Mouse (Mus musculus) gastrocnemius, adult 2 months (tissue): ENCODE data around the gene Gm49450. TPM values are rescaled to one million over a fixed set of nuclear protein-coding genes. Genes with fewer than 3 reads are reported as not detected.

Experiments used
- DNase-seq: peaks from one replicate; pipeline ENCODE4 v3.0.0; 2022
- H3K27ac ChIP-seq: fragments of 200-600 bp; 2 replicates; pipeline ENCODE4 v1.8.1; 2022; ENCODE audit warnings: mild to moderate bottlenecking
- H3K4me3 ChIP-seq: fragments of 200-600 bp; 2 replicates; pipeline ENCODE4 v1.8.1; 2022; ENCODE audit warnings: mild to moderate bottlenecking, moderate library complexity
- CTCF ChIP-seq: fragments of 200-600 bp; IDR thresholded peaks from 2 replicates; pipeline ENCODE4 v1.8.1; 2022; ENCODE audit warnings: antibody characterized with exemption, mild to moderate bottlenecking, moderate library complexity
- intact Hi-C: fragments of 180-260 bp; cut with DNase I; formaldehyde crosslinking; loops from one replicate; pipeline ENCODE4 v1.15.1; 2025
- long read RNA-seq, 2 experiments: library from polyadenylated mRNA; stranded (forward); transcript quantifications; one replicate each; pipeline ENCODE4 v2.0.0; 2021
- total RNA-seq, 2 experiments: library from RNA; stranded (reverse); gene quantifications; 2 replicates each; pipeline ENCODE4 v1.2.3; 2021

The Gm49450 gene
- total RNA-seq, result not detected
- long read RNA-seq, experiment 1, result 0 reads
- long read RNA-seq, experiment 2, result 0 reads

DNA sequence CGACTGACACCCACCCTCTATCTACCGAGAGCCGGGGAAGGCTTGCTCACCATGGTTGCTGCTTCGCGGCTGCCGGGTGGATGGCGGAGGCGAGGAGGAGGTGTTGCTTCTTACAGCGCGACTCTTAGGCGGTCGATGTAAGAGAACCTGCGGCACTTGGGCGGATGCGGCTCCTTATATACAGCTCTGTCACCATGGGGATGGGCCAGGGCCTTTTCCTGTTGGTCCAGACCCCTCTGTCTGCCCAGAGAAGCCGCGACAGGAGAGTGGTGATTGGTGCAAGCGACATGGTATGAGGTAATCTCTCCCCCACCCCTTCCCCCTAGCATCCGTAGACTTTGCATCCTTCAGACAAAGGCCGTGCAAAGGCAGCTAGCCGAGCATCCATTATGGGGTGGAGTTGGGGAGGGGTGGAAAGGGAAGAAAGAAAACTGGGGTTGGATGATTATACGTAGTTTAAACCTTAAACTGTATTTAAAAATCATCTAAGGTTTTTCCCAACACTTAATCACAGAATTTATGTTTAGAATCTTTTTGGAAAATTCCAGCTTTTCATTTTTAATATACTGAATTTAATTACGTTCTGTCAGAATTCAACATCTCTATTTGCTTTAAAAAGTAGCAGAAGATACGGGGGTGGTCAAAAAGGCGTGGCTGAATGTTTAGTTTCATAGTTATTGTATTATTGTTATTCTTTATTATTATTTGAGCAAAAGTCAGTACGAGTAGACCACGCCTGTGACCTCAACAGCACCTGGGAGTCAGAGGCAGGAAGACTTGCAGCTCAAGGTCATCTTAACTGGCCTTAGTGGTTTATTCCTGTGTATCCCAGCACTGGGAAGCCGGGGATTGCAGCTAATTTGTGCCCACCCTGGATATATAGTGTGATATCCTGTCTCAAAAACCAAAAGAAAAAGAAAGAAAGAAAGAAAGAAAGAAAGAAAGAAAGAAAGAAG, at the start of gene Gm49450, which contains the start of gene Tuba1a:
Gene Gm49450 (minus strand): TSS at position 151 of the 956 bp plus-strand sequence.
Gene Tuba1a (minus strand): TSS at position 303 of the 956 bp plus-strand sequence.
- DNase-seq, result peak; percentile 91
- intact Hi-C loops, result loop anchor here (1.0 kb wide), 1 partner anchor 40 kb away; no protein-coding TSS in a partner anchor
- H3K4me3 ChIP-seq, result peak within 1 kb of the TSS; percentile 91
- peak within 1 kb of the TSS; percentile 96 for H3K27ac ChIP-seq
- no peak for TF ChIP-seq CTCF

DNA sequence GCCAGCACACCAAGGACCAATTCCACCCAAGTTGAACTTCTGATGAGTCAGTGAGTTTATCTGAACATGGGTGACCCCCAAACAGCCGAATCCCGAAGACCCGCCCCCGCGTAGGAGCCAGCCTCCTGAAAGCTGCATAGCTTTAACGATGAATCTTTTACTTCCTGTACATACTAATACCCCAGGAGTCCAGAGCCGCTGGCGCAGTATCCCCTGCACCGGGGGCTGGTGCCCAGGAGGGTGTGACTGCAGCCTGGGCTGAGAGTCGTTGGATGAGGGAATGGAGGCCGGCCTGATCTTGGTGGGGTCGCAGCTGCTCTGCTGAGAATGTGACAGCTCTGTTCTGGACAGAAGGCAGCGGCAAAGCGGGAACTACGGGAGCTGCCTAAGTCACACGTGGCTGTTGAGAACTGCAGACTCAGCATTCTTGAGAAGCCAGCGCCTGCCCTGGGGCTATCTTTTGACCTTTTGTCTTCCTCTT, 48.1 kb upstream of the Gm49450 start:
- DNase-seq, result no peak
- Histone ChIP-seq H3K4me3 (peak overlapping the region; percentile 62), H3K27ac (peak overlapping the region; percentile 60)
- intact Hi-C loops, result no loop called here
- TF ChIP-seq CTCF, result no peak

DNA sequence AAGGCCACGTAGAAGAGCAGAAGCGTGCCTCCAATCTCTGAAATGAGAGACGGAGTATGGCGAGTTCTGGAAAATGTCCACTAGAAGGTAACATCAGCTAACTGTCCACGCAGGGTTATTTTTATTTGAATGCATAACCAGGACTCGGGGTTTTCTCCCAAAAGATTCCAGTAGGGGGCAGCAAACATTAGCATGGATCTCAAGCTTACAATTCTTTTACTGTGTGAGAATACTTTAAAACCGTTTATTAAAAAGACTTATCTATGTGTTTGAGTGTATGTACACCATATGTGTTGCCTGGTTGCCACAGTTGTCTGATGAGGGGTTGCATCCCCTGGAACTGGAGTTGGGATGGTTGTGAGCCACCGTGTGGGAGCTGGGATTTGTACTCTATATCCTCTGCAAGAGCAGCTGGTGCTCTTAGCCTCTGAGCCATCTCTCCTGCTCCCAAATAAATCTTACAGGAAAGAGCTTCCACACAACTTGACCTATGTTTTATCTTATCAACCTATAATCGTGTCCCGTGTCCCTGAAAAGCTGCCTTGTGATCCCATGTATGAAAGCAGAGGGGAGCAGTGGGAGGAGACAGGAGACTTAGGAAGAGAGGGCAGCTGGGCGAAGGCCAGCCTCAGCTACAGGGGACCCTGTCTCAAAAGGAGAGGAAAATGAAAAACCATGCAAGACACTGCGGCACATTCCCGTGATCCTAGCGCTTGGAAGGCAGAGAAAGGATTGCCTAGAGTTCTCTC, 47.4 kb upstream of the Gm49450 start:
- intact Hi-C loops, result no loop called here
- peak; percentile 83 for TF ChIP-seq CTCF
- DNase-seq, result peak; percentile 50
- peak overlapping the region; percentile 62 for H3K4me3 ChIP-seq
- H3K27ac ChIP-seq, result peak overlapping the region; percentile 60

DNA sequence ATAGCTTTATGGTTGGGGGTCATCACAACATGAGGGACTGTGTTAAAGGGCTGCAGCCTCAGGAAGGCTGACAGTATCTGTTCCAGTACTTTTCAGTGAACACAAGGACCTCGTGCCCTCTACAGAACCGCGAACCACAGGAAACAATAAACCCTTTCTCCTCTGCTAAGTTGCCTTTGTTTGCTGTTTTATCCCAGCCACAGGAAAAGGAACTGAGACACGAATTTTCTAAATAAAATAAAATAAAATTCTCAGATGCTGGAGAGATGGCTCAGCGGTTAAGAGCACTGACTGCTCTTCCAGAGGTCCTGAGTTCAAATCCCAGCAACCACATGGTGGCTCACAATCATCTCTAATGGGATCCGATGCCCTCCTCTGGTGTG, 45.4 kb upstream of the Gm49450 start:
- TF ChIP-seq CTCF, result no peak
- intact Hi-C loops, result no loop called here
- Histone ChIP-seq H3K27ac (peak overlapping the region; percentile 12; the same call in 1 of the 2 replicates), H3K4me3 (no peak overlapping the region)
- DNase-seq, result no peak

DNA sequence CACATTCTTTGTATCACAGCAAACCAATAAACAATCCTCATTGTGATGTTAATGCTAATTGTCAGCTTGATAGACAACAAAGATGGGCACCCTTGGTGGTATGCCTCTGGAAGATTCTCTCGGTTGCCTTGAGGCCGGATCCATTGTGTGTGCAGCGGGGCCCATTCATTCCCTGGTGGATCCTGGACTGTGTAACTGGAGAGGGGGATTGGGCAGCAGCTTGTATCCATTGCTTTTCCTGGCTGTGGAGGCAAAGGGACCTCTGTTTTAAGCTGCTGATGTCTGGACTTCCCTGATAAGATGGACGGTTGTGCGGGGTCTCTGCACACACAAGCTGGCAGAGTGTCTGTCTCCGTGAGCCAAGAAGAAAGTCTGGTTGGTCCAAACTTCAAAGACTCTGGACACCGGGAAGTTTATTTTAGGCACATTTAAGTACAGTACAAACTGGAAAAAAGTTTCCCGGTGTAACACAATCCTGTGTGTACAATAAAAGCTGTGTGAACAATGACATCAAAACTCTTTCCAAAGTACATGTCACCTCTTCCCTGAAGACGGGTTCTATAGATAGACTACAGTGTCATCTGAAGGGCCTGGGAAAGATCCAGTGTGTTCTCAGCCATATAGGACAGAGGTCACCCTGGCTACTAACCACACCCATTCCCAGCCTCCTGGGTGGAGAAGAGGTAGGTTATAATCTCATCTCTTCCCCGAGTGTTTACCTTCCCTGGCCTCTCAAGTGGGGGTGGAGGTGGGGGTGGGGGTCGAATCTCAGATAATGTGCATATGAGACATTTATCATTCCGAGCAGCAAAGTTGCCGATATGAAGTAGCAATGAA, 44.8 kb upstream of the Gm49450 start:
- no peak for TF ChIP-seq CTCF
- peak overlapping the region; percentile 51 for H3K27ac ChIP-seq
- intact Hi-C loops, result no loop called here
- H3K4me3 ChIP-seq, result no peak overlapping the region
- DNase-seq, result no peak

DNA sequence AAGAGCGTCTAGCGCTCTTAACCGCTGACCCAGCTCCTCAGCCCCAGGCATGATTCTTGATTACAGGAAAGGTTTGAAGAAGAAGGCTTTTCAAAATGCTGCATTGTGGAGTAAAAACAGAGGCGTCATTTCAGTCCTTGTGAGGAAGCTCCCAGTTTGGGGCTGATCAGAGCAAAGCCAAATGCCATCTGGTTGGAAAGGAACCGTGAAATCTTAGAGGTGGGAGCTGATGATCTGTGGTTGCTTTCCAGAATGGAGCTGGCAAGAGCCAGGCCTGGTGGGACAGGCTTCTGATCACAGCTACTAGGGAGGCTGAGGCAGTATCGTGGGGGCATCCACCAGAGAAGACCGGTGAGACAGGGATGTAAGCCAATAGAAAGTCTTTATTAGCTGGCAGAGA, 43.5 kb upstream of the Gm49450 start:
- intact Hi-C loops, result no loop called here
- Histone ChIP-seq H3K27ac (no peak overlapping the region), H3K4me3 (no peak overlapping the region)
- TF ChIP-seq CTCF, result no peak
- DNase-seq, result no peak

DNA sequence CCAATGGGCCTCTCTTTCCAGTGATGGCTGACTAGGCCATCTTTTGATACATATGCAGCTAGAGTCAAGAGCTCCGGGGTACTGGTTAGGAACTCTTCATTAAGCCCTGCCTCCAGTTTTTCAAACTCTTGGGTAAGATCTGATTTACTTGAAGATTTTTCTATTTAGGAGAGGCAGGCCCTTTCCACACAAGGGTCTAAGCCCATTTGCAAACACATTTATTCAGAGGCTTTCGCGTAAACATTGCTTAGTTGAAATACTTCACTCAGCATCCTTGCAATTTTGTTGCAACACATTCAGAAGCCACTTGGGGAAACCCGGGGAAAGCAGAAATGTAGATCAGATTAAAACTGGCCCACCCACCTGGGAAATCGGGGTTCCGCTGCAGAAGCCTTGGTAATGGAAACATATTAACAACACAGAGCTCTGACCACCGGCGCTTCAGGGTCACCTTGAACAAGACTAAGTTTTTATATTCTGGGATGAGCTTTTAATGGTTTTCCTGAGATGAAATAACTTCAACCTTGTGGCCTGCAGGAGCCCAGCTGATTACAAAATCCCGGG, 41.7 kb upstream of the Gm49450 start:
- TF ChIP-seq CTCF, result no peak
- no peak overlapping the region for H3K4me3 ChIP-seq
- H3K27ac ChIP-seq, result no peak overlapping the region
- intact Hi-C loops, result loop anchor here (1.0 kb wide), 1 partner anchor 103 kb away; no protein-coding TSS in a partner anchor
- DNase-seq, result no peak

DNA sequence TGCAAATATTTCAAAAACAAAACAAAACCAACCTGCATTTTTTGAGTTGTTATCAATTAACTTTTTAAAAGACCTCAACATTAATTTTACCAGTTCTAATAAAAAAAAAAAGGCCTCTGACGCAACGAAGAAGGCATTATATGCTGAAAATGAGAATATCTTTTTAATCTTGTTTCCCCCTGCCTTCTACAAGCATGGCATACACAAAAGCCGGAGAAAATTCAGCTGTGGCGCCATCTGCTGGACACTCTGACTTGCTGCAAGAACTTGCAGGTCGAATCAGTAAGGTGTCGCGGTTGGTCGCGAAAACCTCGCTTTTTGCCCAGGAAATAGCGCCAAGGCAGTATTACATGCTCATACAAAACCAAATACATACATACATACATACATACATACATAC, 40.5 kb upstream of the Gm49450 start:
- peak; percentile 93 for TF ChIP-seq CTCF
- Histone ChIP-seq H3K4me3 (peak overlapping the region; percentile 82), H3K27ac (peak overlapping the region; percentile 99)
- intact Hi-C loops, result loop anchor here (1.0 to 2.0 kb wide), 3 partner anchors 41 to 102 kb away; partner anchors contain the start of genes Gm49450, Tuba1a and Tuba1b
- peak; percentile 92 for DNase-seq

DNA sequence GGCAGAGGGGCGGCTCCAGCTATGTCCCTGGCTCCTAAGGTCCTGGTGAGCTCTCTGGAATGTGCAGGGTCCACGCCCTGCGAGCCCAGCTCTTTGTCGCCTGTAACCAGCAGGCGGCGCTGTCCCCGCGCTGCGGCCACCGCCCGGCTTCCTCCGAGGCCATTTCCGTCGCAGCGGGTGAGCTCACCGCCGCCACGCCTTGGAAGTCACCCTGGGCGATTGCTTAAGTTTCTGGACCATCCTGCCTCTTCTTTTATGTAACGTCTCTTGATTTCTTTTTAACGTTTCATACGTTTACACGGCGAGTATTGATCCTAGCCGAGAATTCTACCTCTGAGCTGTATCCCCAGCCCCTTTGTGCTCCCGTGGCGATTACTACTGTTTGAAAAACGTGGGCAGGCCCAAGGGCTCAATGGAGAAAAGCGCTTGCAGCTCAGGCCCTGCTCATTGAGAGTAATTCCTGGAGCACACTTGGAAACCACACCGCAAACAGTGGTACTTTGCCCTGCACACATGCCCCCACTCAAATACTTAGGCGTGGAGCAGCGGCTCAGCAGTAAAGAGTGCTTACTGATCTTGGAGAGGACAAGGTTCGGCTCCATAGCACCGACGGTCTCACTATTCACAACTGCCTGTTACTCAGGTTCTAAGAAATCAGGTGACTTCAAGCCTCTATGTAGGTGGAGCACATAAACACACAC, 39.9 kb upstream of the Gm49450 start:
- peak; percentile 98 for DNase-seq
- Histone ChIP-seq H3K27ac (peak overlapping the region; percentile 99), H3K4me3 (peak overlapping the region; percentile 82)
- intact Hi-C loops, result loop anchor here (1.0 to 2.0 kb wide), 2 partner anchors 40 to 58 kb away; partner anchors contain the start of genes Gm49450, Tuba1a and Tuba1b
- peak; percentile 99 for TF ChIP-seq CTCF

DNA sequence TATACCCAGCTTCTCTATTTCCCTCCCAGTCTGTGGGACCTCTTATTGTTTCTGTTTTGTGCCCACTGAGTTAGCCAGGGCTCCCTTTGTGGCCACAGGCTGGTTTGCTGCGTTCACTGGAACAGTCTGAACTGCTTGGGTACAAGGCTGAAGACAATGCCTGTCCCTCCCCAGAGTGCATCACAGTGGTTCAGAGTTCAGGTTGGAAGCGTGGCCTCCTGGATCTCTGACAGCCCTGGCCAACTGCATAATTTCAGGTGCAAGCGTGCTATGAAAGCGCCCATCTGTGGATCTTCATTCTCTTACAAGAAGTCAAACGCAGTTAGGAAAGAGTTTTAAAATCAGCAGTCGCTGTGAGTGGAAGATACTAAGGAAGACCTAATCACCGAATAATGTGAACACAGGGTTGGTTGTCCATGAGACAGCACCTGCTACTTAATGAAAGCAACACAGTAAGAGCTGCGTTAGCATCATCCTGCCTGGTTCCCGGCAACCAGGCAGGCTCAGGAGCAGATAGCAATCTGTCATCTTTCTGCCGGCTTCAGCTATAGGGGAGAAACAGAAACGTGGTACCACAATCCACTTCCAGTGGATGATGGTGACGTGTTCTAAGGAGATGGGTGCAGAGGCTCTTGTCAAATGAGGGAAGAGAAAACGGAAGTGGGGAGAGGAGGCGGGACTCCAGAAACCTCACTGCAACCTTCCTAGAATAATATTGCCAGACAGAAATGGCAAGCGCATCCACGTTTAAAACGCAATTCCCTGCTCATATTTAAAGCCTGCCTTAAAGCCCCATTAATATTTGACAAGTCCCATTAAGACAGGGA, 38.9 kb upstream of the Gm49450 start:
- intact Hi-C loops, result loop anchor here (2.0 kb wide), 1 partner anchor 57 kb away; the partner anchor contains the start of gene Tuba1b
- Histone ChIP-seq H3K4me3 (peak overlapping the region; percentile 82), H3K27ac (peak overlapping the region; percentile 99)
- peak; percentile 56 for DNase-seq
- TF ChIP-seq CTCF, result no peak
